Mouse (Mus musculus): Measurements from ENCODE around the gene Tle3. TPM values are rescaled to one million over a fixed set of nuclear protein-coding genes. Genes with fewer than 3 reads are reported as not detected.

The Tle3 gene
- polyA plus RNA-seq, 1 experiment from 2014 or later, result 6.4 TPM

DNA sequence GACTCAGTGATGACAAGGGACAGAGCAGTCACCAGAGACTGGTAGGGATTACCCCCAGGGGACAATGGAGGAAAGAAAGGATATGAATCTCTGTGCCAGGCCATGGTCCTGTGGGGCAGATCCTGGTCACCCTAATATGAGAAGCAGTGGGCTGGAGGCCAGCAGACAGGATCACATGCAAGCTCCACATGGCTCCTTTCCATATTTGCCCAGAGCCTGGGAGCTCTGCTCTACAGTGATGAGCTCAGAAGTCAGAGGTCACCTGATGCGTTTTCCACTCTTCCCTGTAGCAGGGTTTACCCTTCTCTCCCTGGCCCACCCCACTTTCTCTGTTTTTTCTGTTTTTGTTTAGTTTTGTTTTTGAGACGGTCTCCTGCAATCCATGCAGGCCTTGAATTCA lies 63.9 kb downstream of the Tle3 start:
- Histone ChIP-seq H3K9me3 (ENCODE audit: control insufficient read depth, low read length) (0 out of 2 replicates have a peak, but pooled peaks cover 5% of the 10 kb centered on the region), H3K27me3 (ENCODE audit: control insufficient read depth, insufficient read depth, low read length) (peaks cover 53% of the 10 kb centered on the region), H3K4me2 (ENCODE audit: low read length) (no peak overlapping the region), H3K4me1 (ENCODE audit: control insufficient read depth in 2 of 2, insufficient read depth in 2 of 2, low read length in 2 of 2) (no peaks in the 10 kb centered on the region; a peak in 1 of 4 replicates), H3K36me3 (ENCODE audit: control insufficient read depth, insufficient read depth, low read length) (no peaks in the 10 kb centered on the region), H3K27ac (replicated peaks in 1 of 2; ENCODE audit: control insufficient read depth in 1 of 2, insufficient read depth in 1 of 2, low read depth in 2 of 2, low read length in 2 of 2) (no peak overlapping the region), H3K4me3 (ENCODE audit: control insufficient read depth in 1 of 2, insufficient read depth in 1 of 2, low read depth in 1 of 2, low read length in 2 of 2) (no peak overlapping the region), H3K9ac (ENCODE audit: low read length) (no peak overlapping the region)
- WGBS, result 82% methylated on average over 2 of the region's 2 CpGs
- ATAC-seq (ENCODE audit: insufficient number of reproducible peaks, insufficient read depth, low FRiP score, low read depth), result no peak

DNA sequence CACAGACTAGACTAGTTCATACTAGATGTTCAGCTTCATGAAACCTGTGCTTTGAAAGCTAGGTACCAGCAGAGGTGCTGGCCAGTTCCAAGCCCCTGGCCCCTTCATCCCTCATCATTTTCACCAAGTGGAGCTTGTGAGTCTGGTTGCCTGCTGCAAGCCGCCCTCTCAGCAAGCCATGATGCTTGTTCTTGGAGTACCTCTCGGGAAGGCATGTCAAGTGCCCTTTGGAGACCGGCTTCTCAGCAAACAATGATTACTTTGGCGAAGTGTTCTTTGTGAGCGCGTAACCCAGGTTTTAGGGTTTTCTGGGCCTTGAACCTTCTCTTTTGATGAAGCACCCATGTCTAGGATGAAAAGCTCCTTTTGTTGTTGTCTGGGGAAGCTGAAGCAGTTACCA lies 64.6 kb downstream of the Tle3 start:
- Histone ChIP-seq H3K4me1 (ENCODE audit: control insufficient read depth in 2 of 2, insufficient read depth in 2 of 2, low read length in 2 of 2) (peaks cover 2 to 4% of the 10 kb centered on the region in 2 experiments; a peak in 3 of 4 replicates), H3K9ac (ENCODE audit: low read length) (no peak overlapping the region), H3K27me3 (ENCODE audit: control insufficient read depth, insufficient read depth, low read length) (peaks cover 58% of the 10 kb centered on the region), H3K4me3 (ENCODE audit: control insufficient read depth in 1 of 2, insufficient read depth in 1 of 2, low read depth in 1 of 2, low read length in 2 of 2) (no peak overlapping the region), H3K9me3 (ENCODE audit: control insufficient read depth, low read length) (no peaks in the 10 kb centered on the region), H3K4me2 (ENCODE audit: low read length) (no peak overlapping the region), H3K36me3 (ENCODE audit: control insufficient read depth, insufficient read depth, low read length) (no peaks in the 10 kb centered on the region), H3K27ac (replicated peaks in 1 of 2; ENCODE audit: control insufficient read depth in 1 of 2, insufficient read depth in 1 of 2, low read depth in 2 of 2, low read length in 2 of 2) (no peak overlapping the region)
- WGBS, result 81% methylated on average over 6 of the region's 6 CpGs
- ATAC-seq (ENCODE audit: insufficient number of reproducible peaks, insufficient read depth, low FRiP score, low read depth), result no peak

DNA sequence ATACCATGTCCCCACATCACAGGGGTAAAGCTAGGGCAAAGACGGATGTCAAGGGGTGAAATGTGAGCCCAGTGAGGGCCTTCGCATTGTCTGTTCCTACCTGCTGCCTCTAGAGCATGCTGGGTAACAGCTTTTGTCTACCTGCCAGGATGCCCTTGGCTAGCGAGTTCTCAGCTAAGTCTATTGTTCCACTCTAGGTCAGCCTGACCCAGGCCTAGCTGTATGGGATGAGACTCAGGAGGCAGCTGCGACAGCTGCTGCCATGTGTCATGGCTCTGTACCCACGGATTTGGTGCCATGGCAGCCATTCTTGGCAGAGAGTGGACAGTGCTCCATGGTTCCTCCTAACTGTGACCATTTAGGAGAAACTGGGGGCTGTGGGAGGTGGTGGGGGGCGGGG lies 66.9 kb downstream of the Tle3 start:
- Histone ChIP-seq H3K4me2 (ENCODE audit: low read length) (no peak overlapping the region), H3K4me3 (ENCODE audit: control insufficient read depth in 1 of 2, insufficient read depth in 1 of 2, low read depth in 1 of 2, low read length in 2 of 2) (no peak overlapping the region), H3K4me1 (ENCODE audit: control insufficient read depth in 2 of 2, insufficient read depth in 2 of 2, low read length in 2 of 2) (peaks cover 2 to 4% of the 10 kb centered on the region in 2 experiments; a peak in 2 of 4 replicates), H3K36me3 (ENCODE audit: control insufficient read depth, insufficient read depth, low read length) (no peaks in the 10 kb centered on the region), H3K27me3 (ENCODE audit: control insufficient read depth, insufficient read depth, low read length) (peaks cover 62% of the 10 kb centered on the region), H3K9ac (ENCODE audit: low read length) (no peak overlapping the region), H3K27ac (replicated peaks in 1 of 2; ENCODE audit: control insufficient read depth in 1 of 2, insufficient read depth in 1 of 2, low read depth in 2 of 2, low read length in 2 of 2) (no peak overlapping the region), H3K9me3 (ENCODE audit: control insufficient read depth, low read length) (no peaks in the 10 kb centered on the region)
- no peak for ATAC-seq (ENCODE audit: insufficient number of reproducible peaks, insufficient read depth, low FRiP score, low read depth)
- 71% methylated on average over 6 of the region's 6 CpGs for WGBS

DNA sequence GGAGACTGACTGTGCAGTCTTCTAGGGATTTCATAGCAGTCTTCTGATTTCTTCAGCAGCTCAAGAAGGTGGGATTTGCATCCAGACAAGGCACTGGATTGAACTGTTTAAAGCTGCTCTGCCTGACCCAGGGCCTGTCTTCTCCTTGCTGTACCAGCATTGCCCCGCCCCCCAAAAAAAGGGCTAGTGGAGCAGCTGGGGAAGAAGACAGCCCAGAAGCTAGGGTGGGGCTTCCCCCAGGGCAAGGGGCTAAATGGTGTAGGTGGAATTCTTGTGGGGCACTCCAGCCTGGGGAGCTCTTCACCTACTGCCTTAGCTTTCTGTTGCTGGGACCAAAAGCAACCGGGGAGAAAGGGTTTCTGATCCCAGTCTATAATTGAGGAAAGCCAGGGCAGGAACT lies 67.8 kb downstream of the Tle3 start:
- ATAC-seq (ENCODE audit: insufficient number of reproducible peaks, insufficient read depth, low FRiP score, low read depth), result no peak

DNA sequence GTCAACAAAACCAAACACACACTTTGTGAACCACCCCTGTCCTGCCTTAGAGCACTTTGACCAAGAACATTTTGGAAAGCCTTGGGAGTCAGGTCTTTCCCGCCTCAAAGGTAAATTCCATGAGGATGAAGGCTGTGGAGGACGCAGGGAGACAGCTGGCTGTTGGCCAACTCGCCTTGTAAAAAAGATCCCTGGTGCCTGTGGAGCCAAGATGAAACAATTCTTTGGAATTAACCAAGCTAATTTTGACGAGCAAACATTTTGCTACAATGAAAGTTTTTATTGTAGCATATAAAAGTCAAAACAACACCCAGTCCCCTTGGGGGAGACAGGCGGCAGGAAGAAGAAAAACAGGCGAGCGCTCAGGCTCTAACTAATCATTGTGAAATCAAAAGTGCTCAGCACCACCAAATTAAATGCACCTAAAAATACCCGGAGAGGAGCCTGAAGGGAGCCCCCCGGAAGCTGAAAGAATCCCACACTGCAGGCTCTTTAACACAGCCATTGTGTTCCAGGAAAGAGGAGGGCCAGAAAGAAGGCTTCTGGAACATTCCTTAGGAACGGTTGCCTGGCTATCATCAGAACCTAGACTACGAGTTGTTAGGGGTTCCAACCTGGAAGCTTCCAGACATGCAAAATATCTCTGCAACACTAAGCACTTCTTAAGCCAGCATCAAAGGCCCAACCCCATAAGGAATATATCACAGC lies 69.2 kb downstream of the Tle3 start:
- H3K4me1 ChIP-seq (ENCODE audit: control insufficient read depth in 2 of 2, insufficient read depth in 2 of 2, low read length in 2 of 2), result peaks cover 4 to 8% of the 10 kb centered on the region in 2 experiments; a peak in 3 of 4 replicates
- no peak overlapping the region for H3K9ac ChIP-seq (ENCODE audit: low read length)
- 34% methylated on average over 11 of the region's 11 CpGs for whole genome bisulfite sequencing
- no peaks in the 10 kb centered on the region for H3K36me3 ChIP-seq (ENCODE audit: control insufficient read depth, insufficient read depth, low read length)
- no peak for ATAC-seq (ENCODE audit: insufficient number of reproducible peaks, insufficient read depth, low FRiP score, low read depth)
- peaks cover 65% of the 10 kb centered on the region for H3K27me3 ChIP-seq (ENCODE audit: control insufficient read depth, insufficient read depth, low read length)
- H3K4me3 ChIP-seq (ENCODE audit: control insufficient read depth in 1 of 2, insufficient read depth in 1 of 2, low read depth in 1 of 2, low read length in 2 of 2), result no peak overlapping the region
- H3K27ac ChIP-seq (replicated peaks in 1 of 2; ENCODE audit: control insufficient read depth in 1 of 2, insufficient read depth in 1 of 2, low read depth in 2 of 2, low read length in 2 of 2), result no peak overlapping the region
- H3K9me3 ChIP-seq (ENCODE audit: control insufficient read depth, low read length), result no peaks in the 10 kb centered on the region
- H3K4me2 ChIP-seq (ENCODE audit: low read length), result no peak overlapping the region

More for the DNA sequence above, 67.8 kb downstream of the Tle3 start:
- no peak overlapping the region for H3K27ac ChIP-seq (replicated peaks in 1 of 2; ENCODE audit: control insufficient read depth in 1 of 2, insufficient read depth in 1 of 2, low read depth in 2 of 2, low read length in 2 of 2)
- H3K36me3 ChIP-seq (ENCODE audit: control insufficient read depth, insufficient read depth, low read length), result no peaks in the 10 kb centered on the region
- H3K9me3 ChIP-seq (ENCODE audit: control insufficient read depth, low read length), result no peaks in the 10 kb centered on the region
- no peak overlapping the region for H3K4me2 ChIP-seq (ENCODE audit: low read length)
- peaks cover 65% of the 10 kb centered on the region for H3K27me3 ChIP-seq (ENCODE audit: control insufficient read depth, insufficient read depth, low read length)
- 86% methylated on average over 2 of the region's 2 CpGs for WGBS
- H3K9ac ChIP-seq (ENCODE audit: low read length), result no peak overlapping the region
- H3K4me1 ChIP-seq (ENCODE audit: control insufficient read depth in 2 of 2, insufficient read depth in 2 of 2, low read length in 2 of 2), result peaks cover 2 to 4% of the 10 kb centered on the region in 2 experiments; a peak in 2 of 4 replicates
- H3K4me3 ChIP-seq (ENCODE audit: control insufficient read depth in 1 of 2, insufficient read depth in 1 of 2, low read depth in 1 of 2, low read length in 2 of 2), result no peak overlapping the region

DNA sequence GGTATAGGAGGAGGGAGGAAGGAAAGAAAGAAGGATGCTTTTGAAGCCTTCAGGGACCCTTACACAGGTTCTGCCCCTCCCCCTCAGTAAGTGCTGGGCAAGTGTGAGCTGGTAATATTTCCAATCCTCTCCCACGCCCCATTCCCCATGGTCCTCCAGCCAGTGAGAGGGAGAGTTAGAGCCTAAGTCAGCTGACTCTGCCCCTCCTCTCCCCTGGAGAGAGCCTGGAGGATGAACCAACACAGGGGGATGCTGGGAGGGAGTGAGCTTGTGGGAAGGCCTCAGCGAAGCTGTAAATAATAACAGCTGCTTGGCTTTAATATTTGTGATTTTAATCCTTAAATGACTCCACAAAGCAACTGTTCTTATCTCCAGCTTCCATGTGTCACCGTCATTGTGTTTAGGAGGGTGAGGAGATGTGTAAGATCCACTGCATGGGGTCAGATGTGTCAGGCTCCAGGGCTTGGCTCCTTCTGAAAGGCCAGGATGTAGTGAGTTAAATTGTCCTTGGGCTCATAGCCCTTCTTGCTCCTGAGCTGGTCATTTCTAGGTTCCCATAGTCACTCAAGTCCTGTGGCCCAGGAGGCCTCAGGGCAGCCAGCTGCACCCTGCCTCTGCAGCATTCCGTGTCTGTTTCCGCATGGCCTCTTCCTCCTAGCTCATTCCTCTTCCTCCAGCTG lies 70.9 kb downstream of the Tle3 start:
- no peak overlapping the region for H3K27ac ChIP-seq (replicated peaks in 1 of 2; ENCODE audit: control insufficient read depth in 1 of 2, insufficient read depth in 1 of 2, low read depth in 2 of 2, low read length in 2 of 2)
- WGBS, result 59% methylated on average over 5 of the region's 5 CpGs

DNA sequence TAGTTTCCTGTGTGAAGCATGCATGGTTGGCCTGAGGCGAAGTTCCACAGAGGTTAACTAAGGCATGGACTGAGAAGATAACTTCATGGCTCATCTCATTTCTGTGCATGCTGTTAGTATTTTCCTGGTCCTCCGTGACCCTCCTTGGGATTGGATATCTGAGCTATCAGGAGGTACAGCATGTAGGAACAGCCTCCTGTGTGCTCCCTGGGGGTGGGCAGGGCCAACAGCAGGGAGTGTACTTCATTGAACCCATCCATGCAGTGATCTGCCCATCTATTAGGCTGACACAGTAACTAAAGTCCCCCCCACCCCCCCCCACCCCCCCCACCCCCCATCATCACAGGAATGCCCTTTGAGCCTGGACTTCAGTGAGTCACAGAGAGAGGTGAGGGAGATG lies 73.0 kb downstream of the Tle3 start:
- Histone ChIP-seq H3K4me2 (ENCODE audit: low read length) (no peak overlapping the region), H3K4me3 (ENCODE audit: control insufficient read depth in 1 of 2, insufficient read depth in 1 of 2, low read depth in 1 of 2, low read length in 2 of 2) (no peak overlapping the region), H3K27ac (replicated peaks in 1 of 2; ENCODE audit: control insufficient read depth in 1 of 2, insufficient read depth in 1 of 2, low read depth in 2 of 2, low read length in 2 of 2) (no peak overlapping the region), H3K36me3 (ENCODE audit: control insufficient read depth, insufficient read depth, low read length) (no peaks in the 10 kb centered on the region), H3K9me3 (ENCODE audit: control insufficient read depth, low read length) (no peaks in the 10 kb centered on the region), H3K27me3 (ENCODE audit: control insufficient read depth, insufficient read depth, low read length) (peaks cover 69% of the 10 kb centered on the region), H3K4me1 (ENCODE audit: control insufficient read depth in 2 of 2, insufficient read depth in 2 of 2, low read length in 2 of 2) (peaks cover 4 to 8% of the 10 kb centered on the region in 2 experiments; a peak in 3 of 4 replicates), H3K9ac (ENCODE audit: low read length) (no peak overlapping the region)
- ATAC-seq (ENCODE audit: insufficient number of reproducible peaks, insufficient read depth, low FRiP score, low read depth), result no peak
- 86% methylated on average over 2 of the region's 2 CpGs for WGBS

More for the DNA sequence above, 70.9 kb downstream of the Tle3 start:
- Histone ChIP-seq H3K9me3 (ENCODE audit: control insufficient read depth, low read length) (no peaks in the 10 kb centered on the region), H3K27me3 (ENCODE audit: control insufficient read depth, insufficient read depth, low read length) (peaks cover 68% of the 10 kb centered on the region), H3K36me3 (ENCODE audit: control insufficient read depth, insufficient read depth, low read length) (no peaks in the 10 kb centered on the region), H3K4me3 (ENCODE audit: control insufficient read depth in 1 of 2, insufficient read depth in 1 of 2, low read depth in 1 of 2, low read length in 2 of 2) (no peak overlapping the region), H3K4me2 (ENCODE audit: low read length) (no peak overlapping the region), H3K9ac (ENCODE audit: low read length) (no peak overlapping the region), H3K4me1 (ENCODE audit: control insufficient read depth in 2 of 2, insufficient read depth in 2 of 2, low read length in 2 of 2) (peaks cover 4 to 8% of the 10 kb centered on the region in 2 experiments; a peak in 3 of 4 replicates)
- no peak for ATAC-seq (ENCODE audit: insufficient number of reproducible peaks, insufficient read depth, low FRiP score, low read depth)
